Mouse (Mus musculus): ENCODE measurements around the gene Hpcal1.
A peak's percentile ranks its signal among the peaks of the same experiment; 100 is the strongest.
"Not testable (repeated sequence)": the region's sequence is repeated elsewhere in the genome, so short reads cannot be mapped to it uniquely, and the experiment has no call there.

Gene Hpcal1

GRCm38 (mm10) chr12:17740226-17740625 is 49.6 kb downstream of the Hpcal1 start:
- DNase-seq (ENCODE audit: low read depth, low spot score) = no peak

- no peak for DNase-seq (ENCODE audit: low read depth, low spot score)
These were observed 51.1 kb downstream of the Hpcal1 start for GRCm38 (mm10) chr12:17741637-17742364.

DNA sequence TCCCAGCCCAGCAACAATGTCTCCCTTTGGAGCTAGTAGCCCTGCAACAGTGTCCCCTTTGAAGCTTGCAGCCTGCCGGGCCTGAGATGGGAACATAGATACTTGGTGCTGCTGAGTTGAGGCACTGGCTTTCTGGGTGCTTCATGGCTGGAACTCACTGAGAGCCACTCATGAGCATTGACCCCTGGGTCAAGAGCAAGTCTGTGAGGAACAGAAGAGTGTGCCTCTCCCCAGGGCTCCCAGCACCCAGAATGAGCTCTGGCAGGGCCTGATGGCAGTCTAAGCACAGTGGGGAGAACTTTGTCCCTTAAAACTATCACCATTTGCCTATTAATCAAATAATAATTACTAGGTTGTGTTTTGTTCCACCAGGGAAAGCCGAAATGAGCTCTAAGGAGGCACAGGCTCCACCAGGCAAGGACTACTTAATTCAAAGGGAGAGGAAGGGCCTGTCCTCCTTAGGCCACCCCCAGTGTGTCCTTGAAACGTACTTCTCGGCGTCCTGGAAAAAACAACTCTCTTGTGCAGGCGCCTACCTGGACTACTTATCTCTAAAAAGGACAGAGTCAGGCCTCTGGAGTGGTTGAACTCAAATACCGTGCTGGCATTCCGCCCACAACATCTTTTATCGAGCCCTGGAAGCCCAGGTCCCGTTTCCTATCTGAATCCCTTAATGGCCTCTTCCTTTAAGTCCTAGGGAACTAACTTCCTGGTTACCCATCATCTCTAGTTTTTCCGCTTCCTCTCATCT is 52.1 kb downstream of the Hpcal1 start:
- DNase-seq (ENCODE audit: low read depth, low spot score) = no peak

DNA sequence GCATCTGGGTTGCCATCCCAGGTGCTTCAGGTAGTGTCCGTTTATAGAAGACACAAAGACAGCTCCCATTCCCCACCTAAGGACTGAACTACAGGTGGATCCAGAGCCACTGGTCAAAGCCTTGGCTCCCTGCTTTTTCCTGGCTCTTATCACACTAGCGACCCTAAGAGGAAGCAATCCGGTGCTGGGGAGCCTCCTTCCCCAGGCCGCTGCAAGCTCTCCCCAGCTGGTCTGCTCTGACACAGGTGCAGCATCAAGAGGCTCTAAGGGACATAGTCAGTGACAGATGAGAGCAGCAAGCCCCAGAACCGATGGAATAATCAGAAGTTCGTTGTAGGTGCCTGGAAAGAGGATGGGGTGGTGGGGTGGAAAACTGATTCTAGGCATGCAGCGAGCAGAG is 54.8 kb downstream of the Hpcal1 start:
- DNase-seq (ENCODE audit: low read depth, low spot score) = no peak

GRCm38 (mm10) chr12:17746725-17747124 is 56.1 kb downstream of the Hpcal1 start:
- no peak for DNase-seq (ENCODE audit: low read depth, low spot score)

GRCm38 (mm10) chr12:17747191-17748154 is 56.8 kb downstream of the Hpcal1 start:
- DNase-seq (ENCODE audit: low read depth, low spot score) = no peak

- no peak for DNase-seq (ENCODE audit: low read depth, low spot score)
These were observed 57.5 kb downstream of the Hpcal1 start for GRCm38 (mm10) chr12:17748155-17748529.

GRCm38 (mm10) chr12:17749784-17750183 is 59.1 kb downstream of the Hpcal1 start:
- DNase-seq (ENCODE audit: low read depth, low spot score) = no peak

GRCm38 (mm10) chr12:17750500-17750899 is 59.8 kb downstream of the Hpcal1 start:
- no peak for DNase-seq (ENCODE audit: low read depth, low spot score)

GRCm38 (mm10) chr12:17752828-17753227 is 62.2 kb downstream of the Hpcal1 start:
- no peak for DNase-seq (ENCODE audit: low read depth, low spot score)

GRCm38 (mm10) chr12:17754771-17755170 is 64.1 kb downstream of the Hpcal1 start:
- no peak for DNase-seq (ENCODE audit: low read depth, low spot score)

DNA sequence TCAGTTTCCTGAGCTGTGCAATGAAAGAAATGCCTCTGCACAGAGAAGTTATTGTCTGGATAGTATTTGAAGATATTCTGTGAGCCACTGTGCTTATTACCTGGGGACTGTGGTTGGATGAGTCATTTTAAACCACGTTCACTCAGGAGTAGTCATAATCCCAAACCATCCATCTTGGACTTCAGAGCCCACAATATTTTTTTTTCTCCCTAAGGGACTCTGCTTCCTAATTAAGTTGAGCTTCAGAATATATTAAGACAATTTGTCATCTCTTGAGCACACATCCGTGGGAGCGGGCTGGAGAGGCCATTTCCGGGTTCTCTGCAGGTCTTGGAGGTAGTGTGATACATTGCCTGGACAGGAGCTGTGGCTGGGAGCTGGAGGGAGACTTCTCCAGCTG is 66.2 kb downstream of the Hpcal1 start:
- no peak for DNase-seq (ENCODE audit: low read depth, low spot score)

DNA sequence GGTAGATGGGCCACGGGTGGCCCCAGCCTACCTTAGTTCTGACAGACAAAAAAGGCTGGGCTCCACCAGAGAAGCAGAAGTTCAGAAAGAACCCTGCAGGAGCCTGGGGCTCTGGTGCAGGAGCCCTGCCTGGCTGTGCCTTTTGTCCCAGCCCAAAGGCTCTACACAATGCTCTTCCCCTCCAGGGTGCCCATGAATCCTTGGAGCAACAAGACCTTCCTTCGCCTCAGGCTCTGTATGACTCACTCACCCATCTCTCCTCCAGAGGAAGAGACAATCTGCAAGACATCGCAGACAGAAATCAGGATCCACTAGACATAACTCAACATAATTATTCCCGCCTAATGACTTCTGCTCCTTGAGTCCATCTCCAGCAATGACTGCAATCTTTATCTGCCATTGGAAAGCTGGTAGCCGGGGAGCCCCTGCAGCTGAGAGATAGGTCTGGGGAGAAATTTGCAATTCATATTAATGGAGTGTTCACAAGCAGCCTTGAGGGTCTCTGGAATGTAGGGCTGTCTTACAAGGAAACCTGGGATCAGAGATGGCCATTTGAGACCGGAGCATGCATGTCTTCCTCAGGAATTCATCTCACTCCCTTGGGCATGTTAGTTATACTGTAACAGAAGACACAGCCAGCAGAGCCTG is 71.8 kb downstream of the Hpcal1 start:
- no peak for DNase-seq (ENCODE audit: low read depth, low spot score)

- DNase-seq (ENCODE audit: low read depth, low spot score) = no peak
These were observed 72.4 kb downstream of the Hpcal1 start for GRCm38 (mm10) chr12:17763054-17763453.

GRCm38 (mm10) chr12:17764005-17764404 is 73.3 kb downstream of the Hpcal1 start:
- DNase-seq (ENCODE audit: low read depth, low spot score) = no peak

DNA sequence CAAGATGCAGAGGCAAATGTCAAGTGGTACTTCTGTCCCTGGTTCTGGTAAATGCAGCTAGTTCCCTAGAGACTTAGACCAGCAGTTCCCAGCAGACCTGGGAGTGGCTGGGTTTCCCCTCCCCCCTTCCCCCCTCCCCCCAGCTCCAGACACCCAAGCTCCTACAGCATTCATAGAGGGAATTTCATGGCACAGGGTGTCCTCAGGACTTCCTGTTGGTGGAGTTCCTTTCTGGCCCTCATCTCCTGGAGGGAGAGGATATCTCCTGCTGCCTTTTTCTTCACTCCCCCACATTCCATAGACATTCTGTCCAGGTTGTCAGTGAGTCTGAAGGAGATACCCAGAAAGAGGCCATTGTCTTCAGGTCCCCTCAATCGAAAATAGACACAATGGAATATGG is 76.9 kb downstream of the Hpcal1 start:
- not testable (repeated sequence) for DNase-seq (ENCODE audit: low read depth, low spot score)

- DNase-seq (ENCODE audit: low read depth, low spot score) = no peak
These were observed 79.0 kb downstream of the Hpcal1 start for GRCm38 (mm10) chr12:17769476-17770172.

DNA sequence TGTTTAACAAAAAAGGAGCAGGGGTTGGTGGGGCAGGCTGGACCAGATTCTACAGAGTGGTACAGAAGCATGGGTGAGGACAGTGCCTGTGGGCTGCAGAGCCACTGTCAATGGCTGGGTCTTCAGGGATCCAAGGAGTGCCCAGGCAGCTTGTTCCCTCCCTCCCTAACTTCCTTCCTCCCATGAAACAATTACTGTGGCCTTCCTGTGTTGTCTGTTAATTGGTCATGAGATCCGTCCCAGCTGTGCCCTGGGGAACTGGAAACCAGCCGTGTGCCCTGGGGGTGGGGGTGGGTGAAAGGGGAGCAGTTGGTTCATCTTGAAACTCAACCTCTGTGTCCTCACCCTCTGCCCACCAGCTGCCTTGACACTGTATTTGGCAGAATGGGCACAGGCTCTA is 79.9 kb downstream of the Hpcal1 start:
- DNase-seq (ENCODE audit: low read depth, low spot score) = no peak

DNA sequence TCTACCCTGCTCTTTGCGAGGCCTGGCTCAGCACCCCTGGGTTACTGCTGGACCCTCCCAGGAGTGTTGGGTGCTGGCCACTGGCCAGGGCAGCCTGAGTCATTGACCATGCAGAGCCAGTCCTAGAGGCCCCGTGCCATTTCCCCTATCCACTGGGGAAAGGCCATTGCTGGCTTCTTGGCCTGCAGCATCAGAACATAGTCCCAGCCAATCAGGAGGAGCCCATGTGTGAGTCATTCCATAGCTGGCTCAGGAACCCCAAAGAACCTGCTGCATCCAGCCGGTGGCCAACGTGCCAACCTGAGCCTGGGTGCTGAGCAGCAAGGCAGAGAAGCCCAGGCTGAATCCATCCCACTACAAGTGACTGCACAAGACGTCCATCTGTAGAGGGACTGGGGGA is 83.1 kb downstream of the Hpcal1 start:
- not testable (repeated sequence) for DNase-seq (ENCODE audit: low read depth, low spot score)

- not testable (repeated sequence) for DNase-seq (ENCODE audit: low read depth, low spot score)
These were observed 84.2 kb downstream of the Hpcal1 start for GRCm38 (mm10) chr12:17774842-17775241.

- DNase-seq (ENCODE audit: low read depth, low spot score) = peak; percentile 8
These were observed 87.7 kb downstream of the Hpcal1 start for GRCm38 (mm10) chr12:17778320-17778719.

All from telencephalon, adult 2 months (tissue).